Mouse (Mus musculus) midbrain, embryonic 14.5 days (tissue): ENCODE measurements around the gene Whrn. TPM values are rescaled to one million over a fixed set of nuclear protein-coding genes. Genes with fewer than 3 reads are reported as not detected.

ENCODE experiments used
- ATAC-seq: fragments of 200-750 bp; cut with Nextera tagmentation; 2 replicates; pipeline ENCODE4 v1.8.0; 2017; ENCODE audit warnings: moderate number of reproducible peaks, moderate library complexity; ENCODE audit not compliant: low FRiP score, low TSS enrichment
- DNase-seq: peaks from one replicate; pipeline ENCODE4 v3.0.0-alpha.2; 2015
- H3K27ac ChIP-seq: fragments of 300-500 bp; sonication (generic); replicated peaks from 2 replicates; pipeline ENCODE4 v1.5.1; 2014; ENCODE audit warnings: mild to moderate bottlenecking, low read depth, low read length, moderate library complexity
- H3K27me3 ChIP-seq: fragments of 300-500 bp; sonication (generic); 2 replicates; pipeline ENCODE4 v1.6.1; 2014; ENCODE audit warnings: low read length, control low read depth, mixed read lengths; ENCODE audit not compliant: control insufficient read depth, insufficient read depth
- H3K36me3 ChIP-seq: fragments of 300-500 bp; sonication (generic); 2 replicates; pipeline ENCODE4 v1.6.1; 2014; ENCODE audit warnings: low read length, control low read depth; ENCODE audit not compliant: control insufficient read depth, insufficient read depth
- H3K4me1 ChIP-seq: fragments of 300-500 bp; sonication (generic); 2 replicates; pipeline ENCODE4 v1.6.1; 2014; ENCODE audit warnings: mild to moderate bottlenecking, antibody characterized with exemption, low read length, control low read depth; ENCODE audit not compliant: control insufficient read depth, insufficient read depth
- H3K4me2 ChIP-seq: fragments of 300-500 bp; sonication (generic); 2 replicates; pipeline ENCODE4 v1.6.1; 2014; ENCODE audit warnings: mild to moderate bottlenecking, low read length, moderate library complexity
- H3K4me3 ChIP-seq: fragments of 300-500 bp; sonication (generic); replicated peaks from 2 replicates; pipeline ENCODE4 v1.5.1; 2014; ENCODE audit warnings: low read depth, low read length
- H3K9ac ChIP-seq: fragments of 300-500 bp; sonication (generic); replicated peaks from 2 replicates; pipeline ENCODE4 v1.6.1; 2014; ENCODE audit warnings: mild to moderate bottlenecking, low read length, moderate library complexity
- H3K9me3 ChIP-seq: fragments of 300-500 bp; sonication (generic); 2 replicates; pipeline ENCODE4 v1.6.1; 2016; ENCODE audit warnings: low read length, control low read depth, mixed read lengths; ENCODE audit not compliant: control insufficient read depth
- WGBS: fragments of 180-500 bp; shearing (Covaris S2); extraction: QIAGEN DNeasy Blood & Tissue Kit; methylation state at CpG from one replicate; pipeline ENCODE4 v1.1.7; 2014; 5-methylcytosine and 5-hydroxymethylcytosine counted together
- polyA plus RNA-seq: library from polyadenylated mRNA; unstranded; fragments of >200 nt; fragmentation: Nextera tagmentation; extraction: Ambion mirVana; gene quantifications from 2 replicates; pipeline ENCODE4 v1.2.1, GENCODE M21; 2014

Whrn gene
- polyA plus RNA-seq, 1 experiment from 2014 or later = 7.8 TPM

DNA sequence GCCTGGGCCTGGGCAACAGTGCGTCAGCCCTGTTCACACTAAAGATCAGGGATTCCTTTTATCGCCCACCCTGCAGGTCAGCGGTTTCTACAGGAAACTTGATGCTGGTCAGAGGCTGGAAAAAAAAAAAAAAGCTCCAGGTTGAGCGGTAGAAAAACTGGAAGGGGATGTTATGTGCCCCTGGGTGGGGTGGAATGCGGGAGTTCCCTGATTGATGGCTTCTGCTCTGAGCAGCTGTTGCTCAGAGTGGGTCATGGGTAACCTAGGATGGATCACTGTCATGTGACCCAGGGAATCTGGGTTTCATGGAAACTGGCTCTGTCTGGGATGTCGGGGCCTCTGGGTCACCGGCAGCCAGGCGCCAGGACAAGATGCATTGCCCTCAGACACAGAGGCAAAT is 69.5 kb downstream of the Whrn start:
- Histone ChIP-seq H3K27ac (no peak overlapping the region), H3K4me3 (no peak overlapping the region), H3K27me3 (no peaks in the 10 kb centered on the region), H3K4me1 (0 out of 2 replicates have a peak, but pooled peaks cover 9% of the 10 kb centered on the region), H3K9me3 (no peaks in the 10 kb centered on the region), H3K4me2 (no peak overlapping the region), H3K9ac (no peak overlapping the region), H3K36me3 (no peaks in the 10 kb centered on the region)
- no peak for ATAC-seq
- WGBS = 76% methylated on average over 8 of the region's 8 CpGs
- no peak for DNase-seq

DNA sequence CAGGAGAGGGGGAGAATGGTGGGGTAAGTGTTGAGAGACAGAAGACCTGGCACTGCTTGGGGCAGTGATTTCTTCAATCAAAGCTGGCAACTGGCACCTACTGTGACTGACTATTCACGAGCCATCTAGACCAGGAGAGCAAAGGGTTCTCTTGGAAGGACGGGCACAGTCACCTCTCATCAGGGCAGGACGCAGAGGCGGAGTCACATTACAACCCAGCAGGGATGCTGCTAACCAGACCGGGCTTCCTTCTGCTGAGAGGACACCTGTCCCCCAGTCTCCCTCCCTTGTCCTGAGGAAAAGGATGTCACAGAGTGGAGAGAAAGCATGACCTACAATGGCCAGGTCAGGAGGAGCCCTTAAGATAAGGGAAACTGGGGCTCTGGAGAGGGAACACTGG is 72.0 kb downstream of the Whrn start:
- Histone ChIP-seq H3K9me3 (no peaks in the 10 kb centered on the region), H3K4me1 (no peaks in the 10 kb centered on the region), H3K36me3 (no peaks in the 10 kb centered on the region), H3K4me3 (no peak overlapping the region), H3K9ac (no peak overlapping the region), H3K27me3 (no peaks in the 10 kb centered on the region), H3K27ac (no peak overlapping the region), H3K4me2 (no peak overlapping the region)
- ATAC-seq (no peak), DNase-seq (no peak)
- 44% methylated on average over 5 of the region's 5 CpGs for WGBS

DNA sequence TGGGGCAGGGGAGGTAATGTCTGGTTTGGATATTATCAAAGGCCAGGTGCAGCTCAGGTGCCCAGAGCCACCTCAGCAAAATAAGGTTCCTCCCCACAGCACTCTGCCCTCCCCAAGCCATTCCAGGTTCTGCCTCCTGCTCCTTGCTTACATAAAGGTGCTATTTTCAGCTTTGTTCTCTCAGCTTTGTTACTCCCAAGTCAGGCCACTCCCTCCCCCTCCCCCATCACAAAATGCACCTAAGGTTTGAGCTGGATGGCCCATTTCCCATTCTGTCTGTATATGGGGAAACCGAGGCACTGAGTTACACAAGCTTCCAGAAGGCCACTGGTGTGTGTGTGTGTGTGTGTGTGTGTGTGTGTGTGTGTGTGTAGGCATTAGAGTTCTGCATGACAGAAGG is 72.6 kb downstream of the Whrn start:
- no peaks in the 10 kb centered on the region for H3K27me3 ChIP-seq
- H3K36me3 ChIP-seq = no peaks in the 10 kb centered on the region
- no peak for DNase-seq
- H3K4me2 ChIP-seq = no peak overlapping the region
- no peak overlapping the region for H3K4me3 ChIP-seq
- WGBS = 76% methylated on average over 1 of the region's 1 CpGs
- H3K9ac ChIP-seq = no peak overlapping the region
- H3K27ac ChIP-seq = no peak overlapping the region
- no peaks in the 10 kb centered on the region for H3K9me3 ChIP-seq
- no peak for ATAC-seq
- H3K4me1 ChIP-seq = no peaks in the 10 kb centered on the region

DNA sequence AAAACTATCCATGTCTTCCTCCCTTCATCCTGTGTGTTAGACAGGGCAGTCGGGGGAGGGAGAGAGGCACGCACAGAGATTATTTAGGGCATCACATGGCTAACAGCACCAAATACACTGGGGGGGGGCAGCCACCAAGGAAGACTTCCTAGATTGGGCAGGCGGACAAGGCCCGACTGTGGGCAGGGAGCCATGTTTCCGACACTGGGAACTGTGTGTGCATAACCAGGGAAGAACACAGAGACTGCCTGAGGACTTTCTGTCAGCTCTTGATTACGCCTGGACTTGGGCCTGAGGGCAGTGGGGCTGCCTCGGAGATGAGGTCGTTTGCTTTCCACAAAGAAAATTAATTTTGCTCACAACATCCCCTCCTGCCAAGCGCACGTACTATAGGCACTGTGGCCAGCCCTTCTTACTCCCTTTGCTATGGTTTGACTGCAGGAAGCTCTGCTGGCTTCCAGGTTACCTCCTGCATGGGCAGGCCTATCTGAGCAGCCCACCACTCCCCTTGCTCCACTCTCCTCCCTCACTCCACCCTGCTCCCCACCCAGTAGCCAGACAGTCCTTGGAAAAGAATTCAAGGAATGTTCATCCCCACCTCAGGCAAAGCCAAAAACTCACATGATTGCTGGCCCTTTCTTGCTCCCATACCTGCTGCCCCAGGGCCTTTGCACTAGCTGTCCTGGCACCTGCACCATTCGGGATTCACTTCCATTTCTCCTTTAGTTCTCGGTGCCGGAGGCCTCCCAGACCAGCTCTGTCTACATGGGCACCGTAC is 75.5 kb downstream of the Whrn start:
- no peak for ATAC-seq

DNA sequence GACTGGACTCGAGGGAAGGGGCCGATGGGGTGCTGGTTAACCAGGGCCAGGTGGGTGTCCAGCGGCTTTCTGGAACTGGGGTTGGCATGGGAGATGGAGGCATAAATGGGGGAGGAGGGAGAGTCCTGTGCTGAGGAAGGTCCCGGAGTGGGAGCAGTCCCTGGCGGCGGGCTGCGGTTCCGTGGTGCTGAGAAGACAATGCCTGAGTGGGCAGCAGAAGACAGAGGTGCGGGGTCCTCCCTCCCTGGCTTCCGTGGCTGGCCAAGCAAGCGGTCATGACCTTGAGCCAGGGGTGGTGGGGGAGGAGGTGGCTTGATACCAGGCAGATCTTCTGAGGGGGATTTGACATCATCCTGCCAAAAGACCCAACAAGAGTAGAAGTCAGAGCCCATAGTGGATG is 77.5 kb downstream of the Whrn start:
- Histone ChIP-seq H3K4me2 (no peak overlapping the region), H3K9me3 (no peaks in the 10 kb centered on the region), H3K27me3 (no peaks in the 10 kb centered on the region), H3K36me3 (no peaks in the 10 kb centered on the region), H3K27ac (no peak overlapping the region), H3K9ac (no peak overlapping the region), H3K4me3 (no peak overlapping the region), H3K4me1 (no peaks in the 10 kb centered on the region)
- ATAC-seq (no peak), DNase-seq (no peak)
- 73% methylated on average over 11 of the region's 11 CpGs for WGBS

More for the DNA sequence above, 75.5 kb downstream of the Whrn start:
- Histone ChIP-seq H3K9me3 (no peaks in the 10 kb centered on the region), H3K36me3 (no peaks in the 10 kb centered on the region), H3K4me2 (no peak overlapping the region), H3K4me1 (no peaks in the 10 kb centered on the region), H3K27ac (no peak overlapping the region), H3K27me3 (no peaks in the 10 kb centered on the region), H3K9ac (no peak overlapping the region), H3K4me3 (no peak overlapping the region)
- peak; percentile 53 for DNase-seq
- 71% methylated on average over 14 of the region's 14 CpGs for WGBS

DNA sequence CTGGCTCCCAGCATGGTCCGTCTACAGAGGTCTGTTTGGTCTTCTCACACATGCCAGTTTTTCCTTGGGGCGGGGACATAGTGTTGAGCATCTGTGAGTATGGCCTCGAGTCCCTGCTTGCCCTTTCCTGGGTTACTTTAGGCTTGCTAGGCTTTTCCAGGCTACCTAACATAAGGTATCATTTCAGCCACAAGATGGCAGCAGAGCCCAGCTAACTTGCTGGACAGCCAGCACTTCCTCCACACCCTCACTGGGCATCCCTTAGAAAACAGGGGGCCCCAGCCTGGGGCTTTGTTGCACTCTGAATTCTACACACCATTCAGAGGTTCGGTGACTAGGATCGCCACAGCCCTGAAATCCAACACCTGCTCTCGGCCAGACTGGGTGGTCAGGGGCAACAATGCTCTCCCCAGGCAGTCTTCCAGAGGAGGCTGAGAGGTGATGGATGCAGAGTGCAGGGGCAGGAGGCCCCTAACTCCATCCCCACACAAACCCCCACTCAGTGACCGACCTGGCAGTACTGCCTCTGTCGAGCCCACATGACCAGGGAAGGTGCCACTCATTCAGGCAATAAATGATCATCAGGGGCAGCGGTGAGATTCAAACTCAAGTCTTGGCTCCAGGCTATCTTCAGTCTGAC is 78.4 kb downstream of the Whrn start:
- 22% methylated on average over 9 of the region's 9 CpGs for WGBS

DNA sequence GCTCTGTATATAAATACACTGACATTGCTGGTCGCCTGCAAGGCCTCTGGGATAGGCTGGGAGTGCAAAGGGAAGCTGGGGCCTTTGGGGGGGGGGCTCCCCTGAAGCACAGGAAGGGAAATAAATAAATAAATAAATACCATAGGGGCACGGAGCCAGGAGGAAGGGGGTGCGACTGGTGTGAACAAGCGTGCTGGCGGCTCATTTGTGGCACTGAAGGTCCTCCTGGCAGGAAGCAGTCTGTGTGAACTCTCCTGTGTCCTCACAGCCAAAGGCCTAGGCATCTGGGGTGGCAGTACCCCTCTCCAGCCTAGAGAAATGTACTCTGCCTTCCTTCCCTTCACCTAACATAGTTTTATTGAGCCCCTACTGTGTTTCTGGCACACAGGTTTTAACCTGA is 80.8 kb downstream of the Whrn start:
- ATAC-seq (no peak), DNase-seq (no peak)
- Histone ChIP-seq H3K36me3 (no peaks in the 10 kb centered on the region), H3K27ac (no peak overlapping the region), H3K9me3 (no peaks in the 10 kb centered on the region), H3K27me3 (no peaks in the 10 kb centered on the region), H3K9ac (no peak overlapping the region), H3K4me2 (no peak overlapping the region), H3K4me3 (no peak overlapping the region), H3K4me1 (no peaks in the 10 kb centered on the region)
- 78% methylated on average over 5 of the region's 5 CpGs for WGBS

More for the DNA sequence above, 78.4 kb downstream of the Whrn start:
- no peak overlapping the region for H3K4me2 ChIP-seq
- no peaks in the 10 kb centered on the region for H3K27me3 ChIP-seq
- no peak overlapping the region for H3K27ac ChIP-seq
- H3K9ac ChIP-seq = no peak overlapping the region
- no peaks in the 10 kb centered on the region for H3K36me3 ChIP-seq
- ATAC-seq = peak; percentile 49
- DNase-seq = peak; percentile 96
- H3K4me1 ChIP-seq = no peaks in the 10 kb centered on the region
- H3K4me3 ChIP-seq = no peak overlapping the region
- H3K9me3 ChIP-seq = no peaks in the 10 kb centered on the region

DNA sequence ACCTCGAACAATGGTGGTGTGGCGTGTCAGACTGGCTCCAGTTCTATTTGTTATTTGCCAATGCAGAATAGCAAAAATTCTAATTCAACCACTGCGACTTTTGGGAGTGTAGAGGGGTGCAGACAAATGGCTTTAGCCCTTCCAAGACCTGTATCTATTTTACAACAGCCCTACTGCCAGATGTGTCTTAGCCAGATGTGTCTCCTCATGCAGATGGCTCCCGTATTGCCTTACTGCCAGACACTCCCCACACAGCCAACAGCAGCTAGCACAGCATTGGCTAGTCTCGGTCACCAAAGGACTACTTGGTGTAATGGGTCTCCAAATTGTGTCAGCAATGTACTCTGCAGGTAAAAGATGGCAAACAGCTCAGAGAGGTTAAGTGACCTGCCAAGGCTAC is 84.6 kb downstream of the Whrn start:
- WGBS = 67% methylated on average over 5 of the region's 5 CpGs
- Histone ChIP-seq H3K36me3 (no peaks in the 10 kb centered on the region), H3K27me3 (no peaks in the 10 kb centered on the region), H3K4me1 (peaks cover 12% of the 10 kb centered on the region), H3K4me3 (no peak overlapping the region), H3K9me3 (no peaks in the 10 kb centered on the region), H3K4me2 (peak overlapping the region; percentile 98), H3K27ac (no peak overlapping the region), H3K9ac (no peak overlapping the region; the same call in 1 of the 2 replicates)
- ATAC-seq (no peak), DNase-seq (no peak)

DNA sequence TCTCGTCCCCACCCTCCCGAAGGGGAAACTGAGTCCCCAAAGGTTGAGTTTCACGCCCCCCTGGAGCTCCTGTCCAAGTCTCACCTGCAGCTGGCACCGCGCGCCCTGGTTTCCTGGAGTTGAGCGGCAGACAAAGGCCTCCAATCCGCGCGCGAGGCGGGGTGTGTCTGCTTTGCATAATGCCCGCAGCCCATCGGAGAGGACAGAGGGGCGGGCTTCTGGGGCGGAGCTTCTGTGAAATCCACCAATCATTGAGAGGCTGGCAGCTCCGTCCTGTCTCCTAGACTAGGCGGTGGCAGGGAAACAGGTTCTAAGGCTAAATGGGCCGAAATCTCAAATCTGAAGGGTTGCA is 85.2 kb downstream of the Whrn start:
- H3K9me3 ChIP-seq = no peaks in the 10 kb centered on the region
- H3K27ac ChIP-seq = peak overlapping the region; percentile 66
- H3K9ac ChIP-seq = peak overlapping the region; percentile 59
- peak overlapping the region; percentile 63 for H3K4me3 ChIP-seq
- no peaks in the 10 kb centered on the region for H3K36me3 ChIP-seq
- H3K4me1 ChIP-seq = peaks cover 12% of the 10 kb centered on the region
- WGBS = under 1% methylated on average over 19 of the region's 19 CpGs
- ATAC-seq (peak; percentile 89), DNase-seq (peak; percentile 98)
- no peaks in the 10 kb centered on the region for H3K27me3 ChIP-seq
- H3K4me2 ChIP-seq = peak overlapping the region; percentile 98
